Mouse (Mus musculus): Measurements from ENCODE around the gene Tmem59.

Tmem59 gene

GRCm38 (mm10) chr4:107178182-107178829, at the start of gene Tmem59:
Tmem59 (plus strand) TSS chr4:107178399.
- peak; percentile 91 for DNase-seq (ENCODE audit: extremely low read depth, low read depth)

- no peak for DNase-seq (ENCODE audit: extremely low read depth, low read depth)
These were observed 48.8 kb upstream of the Tmem59 start for GRCm38 (mm10) chr4:107129373-107129772.

- no peak for DNase-seq (ENCODE audit: extremely low read depth, low read depth)
These were observed 47.7 kb upstream of the Tmem59 start for GRCm38 (mm10) chr4:107130534-107130933.

GRCm38 (mm10) chr4:107134891-107135290, 43.3 kb upstream of the Tmem59 start:
- DNase-seq (ENCODE audit: extremely low read depth, low read depth) = no peak

GRCm38 (mm10) chr4:107135663-107136062, 42.5 kb upstream of the Tmem59 start:
- no peak for DNase-seq (ENCODE audit: extremely low read depth, low read depth)

GRCm38 (mm10) chr4:107136531-107136930, 41.7 kb upstream of the Tmem59 start:
- no peak for DNase-seq (ENCODE audit: extremely low read depth, low read depth)

GRCm38 (mm10) chr4:107138948-107139835, 39.0 kb upstream of the Tmem59 start:
- DNase-seq (ENCODE audit: extremely low read depth, low read depth) = no peak

GRCm38 (mm10) chr4:107139836-107140631, 38.2 kb upstream of the Tmem59 start:
- DNase-seq (ENCODE audit: extremely low read depth, low read depth) = no peak

GRCm38 (mm10) chr4:107143511-107143910, 34.7 kb upstream of the Tmem59 start:
- DNase-seq (ENCODE audit: extremely low read depth, low read depth) = no peak

- no peak for DNase-seq (ENCODE audit: extremely low read depth, low read depth)
These were observed 27.2 kb upstream of the Tmem59 start for GRCm38 (mm10) chr4:107150991-107151390.

- no peak for DNase-seq (ENCODE audit: extremely low read depth, low read depth)
These were observed 25.6 kb upstream of the Tmem59 start for GRCm38 (mm10) chr4:107152571-107152970.

GRCm38 (mm10) chr4:107156983-107157401, 21.2 kb upstream of the Tmem59 start:
- DNase-seq (ENCODE audit: extremely low read depth, low read depth) = no peak

GRCm38 (mm10) chr4:107159166-107159773, 18.9 kb upstream of the Tmem59 start:
- no peak for DNase-seq (ENCODE audit: extremely low read depth, low read depth)

- no peak for DNase-seq (ENCODE audit: extremely low read depth, low read depth)
These were observed 18.0 kb upstream of the Tmem59 start for GRCm38 (mm10) chr4:107160181-107160580.

- no peak for DNase-seq (ENCODE audit: extremely low read depth, low read depth)
These were observed 14.9 kb upstream of the Tmem59 start for GRCm38 (mm10) chr4:107163341-107163740.

- peak; percentile 60 for DNase-seq (ENCODE audit: extremely low read depth, low read depth)
These were observed 14.2 kb upstream of the Tmem59 start for GRCm38 (mm10) chr4:107163756-107164587.

GRCm38 (mm10) chr4:107166700-107167099, 11.5 kb upstream of the Tmem59 start:
- DNase-seq (ENCODE audit: extremely low read depth, low read depth) = no peak

GRCm38 (mm10) chr4:107167798-107168197, 10.4 kb upstream of the Tmem59 start:
- no peak for DNase-seq (ENCODE audit: extremely low read depth, low read depth)

GRCm38 (mm10) chr4:107177506-107177905, 693 bp upstream of the Tmem59 start:
- no peak for DNase-seq (ENCODE audit: extremely low read depth, low read depth)

- peak; percentile 63 for DNase-seq (ENCODE audit: extremely low read depth, low read depth)
These were observed 761 bp downstream of the Tmem59 start, which contains the start of gene Tceanc2 for GRCm38 (mm10) chr4:107178830-107179490. Tceanc2 (minus strand) TSS chr4:107179116.
